Mouse (Mus musculus) liver, embryonic 13.5 days (tissue): ENCODE measurements around the gene Zscan4-ps2. TPM values are rescaled to one million over a fixed set of nuclear protein-coding genes. Genes with fewer than 3 reads are reported as not detected.
"Not testable (repeated sequence)": the region's sequence is repeated elsewhere in the genome, so short reads cannot be mapped to it uniquely, and the experiment has no call there.

ENCODE experiments used
- ATAC-seq: fragments of 200-750 bp; cut with Nextera tagmentation; 2 replicates; pipeline ENCODE4 v1.8.0; 2017; ENCODE audit warnings: low read depth, mild to moderate bottlenecking, moderate number of reproducible peaks, moderate library complexity
- DNase-seq: peaks from one replicate; pipeline ENCODE4 v3.0.0; 2022
- H3K27ac ChIP-seq: fragments of 300-500 bp; sonication (generic); 2 replicates; pipeline ENCODE4 v1.5.1; 2015; ENCODE audit warnings: moderate library complexity, mild to moderate bottlenecking, inconsistent platforms
- H3K27me3 ChIP-seq: fragments of 300-500 bp; sonication (generic); 2 replicates; pipeline ENCODE4 v1.6.1; 2015; ENCODE audit warnings: mild to moderate bottlenecking, inconsistent platforms
- H3K36me3 ChIP-seq: fragments of 300-500 bp; sonication (generic); 2 replicates; pipeline ENCODE4 v1.6.1; 2015; ENCODE audit warnings: mild to moderate bottlenecking, inconsistent platforms
- H3K4me1 ChIP-seq: fragments of 300-500 bp; sonication (generic); replicated peaks from 2 replicates; pipeline ENCODE4 v1.6.1; 2015; ENCODE audit warnings: inconsistent platforms
- H3K4me2 ChIP-seq: fragments of 300-500 bp; sonication (generic); 2 replicates; pipeline ENCODE4 v1.6.1; 2015; ENCODE audit warnings: inconsistent platforms, mild to moderate bottlenecking, moderate library complexity
- H3K4me3 ChIP-seq: fragments of 300-500 bp; sonication (generic); replicated peaks from 2 replicates; pipeline ENCODE4 v1.5.1; 2015; ENCODE audit warnings: mild to moderate bottlenecking, inconsistent platforms
- H3K9ac ChIP-seq: fragments of 300-500 bp; sonication (generic); 2 replicates; pipeline ENCODE4 v1.6.1; 2015; ENCODE audit warnings: mild to moderate bottlenecking, inconsistent platforms
- H3K9me3 ChIP-seq: fragments of 300-500 bp; sonication (generic); replicated peaks from 2 replicates; pipeline ENCODE4 v1.6.1; 2016; ENCODE audit warnings: inconsistent platforms
- WGBS: fragments of 180-500 bp; shearing (Covaris S2); methylation state at CpG from one replicate; pipeline ENCODE4 v1.1.7; 2015; ENCODE audit not compliant: insufficient replicate concordance; 5-methylcytosine and 5-hydroxymethylcytosine counted together
- polyA plus RNA-seq: library from polyadenylated mRNA; unstranded; fragments of >200 nt; fragmentation: Nextera tagmentation; extraction: Ambion mirVana; gene quantifications from 2 replicates; pipeline ENCODE4 v1.2.1, GENCODE M21; 2015

The Zscan4-ps2 gene
- not detected in 2 replicates for polyA plus RNA-seq

- not testable (repeated sequence) for H3K9me3 ChIP-seq
- WGBS, result 67% methylated on average over 1 of the region's 1 CpGs
Measured at GRCm38 (mm10) chr7:11514010-11514409, at the start of gene Zscan4-ps2. Gene Zscan4-ps2 (plus strand): TSS chr7:11514310.

More at GRCm38 (mm10) chr7:11514010-11514409, at the start of gene Zscan4-ps2:
- H3K36me3 ChIP-seq, ATAC-seq, H3K27ac ChIP-seq, DNase-seq, H3K4me2 ChIP-seq, H3K4me3 ChIP-seq, H3K9ac ChIP-seq, H3K27me3 ChIP-seq, H3K4me1 ChIP-seq: not testable (repeated sequence)

Other genes with a start within 250 kb of the Zscan4-ps2 start
- not detected in 2 replicates for gene Zscan4e, start 203.6 kb upstream of the Zscan4-ps2 start, polyA plus RNA-seq
- gene Zscan4f, start 116.4 kb upstream of the Zscan4-ps2 start, polyA plus RNA-seq, result not detected in 2 replicates
- gene Zscan4-ps3, start 95.0 kb downstream of the Zscan4-ps2 start, polyA plus RNA-seq, result not detected in 2 replicates
- not detected in 2 replicates for gene Vmn1r72, start 165.8 kb downstream of the Zscan4-ps2 start, polyA plus RNA-seq
- gene Vmn1r73, start 216.0 kb downstream of the Zscan4-ps2 start, polyA plus RNA-seq, result not detected in 2 replicates